Mouse (Mus musculus) MEL (cell line): Measurements from ENCODE around the gene Prcd. TPM values are rescaled to one million over a fixed set of nuclear protein-coding genes. Genes with fewer than 3 reads are reported as not detected.

ENCODE experiments used
- polyA plus RNA-seq, 2 experiments: library from polyadenylated mRNA; stranded (reverse) in 1 of 2; unstranded in 1 of 2; fragments of >175 nt in 1 of 2; fragments of >200 nt in 1 of 2; gene quantifications; 2 replicates each; pipeline versions ENCODE4 v1.2.1 to v1.2.4; 2012; ENCODE audit warnings: low replicate concordance in 2 of 2, low read depth in 1 of 2; ENCODE audit not compliant: insufficient read length in 2 of 2, insufficient read depth in 1 of 2, missing spikeins in 1 of 2
- total RNA-seq: library from RNA; depleted of rRNA; stranded (reverse); fragments of 300-350 nt; gene quantifications from 2 replicates; pipeline ENCODE4 v1.2.3, GENCODE M21; 2012; rRNA removed

Prcd gene
- total and polyA plus RNA-seq, 3 experiments: 44.4 to 72.2 TPM; not detected in 1

Other genes with a start within 250 kb of the Prcd start
- 4.6 and 7.5 TPM in 2 replicates for gene Rnf157, start 240.5 kb upstream of the Prcd start, total RNA-seq
- gene Rnf157, start 240.5 kb upstream of the Prcd start, polyA plus RNA-seq: 10 to 100 TPM in 1 of 2 experiments, not detected in 1; 10.9 TPM
- 56.8 and 66.2 TPM in 2 replicates for gene Ubald2, start 219.4 kb upstream of the Prcd start, total RNA-seq
- gene Ubald2, start 219.4 kb upstream of the Prcd start, polyA plus RNA-seq: 10 to 100 TPM in 1 of 2 experiments, not detected in 1; 77.7 TPM
- gene Qrich2, start 187.3 kb upstream of the Prcd start, total RNA-seq: not detected in 2 replicates
- under 1 TPM in 1 of 2 experiments, not detected in 1; 0.11 TPM for gene Qrich2, start 187.3 kb upstream of the Prcd start, polyA plus RNA-seq
- 142 and 155 TPM in 2 replicates for gene Prpsap1, start 159.3 kb upstream of the Prcd start, total RNA-seq
- 100 to 1,000 TPM in 1 of 2 experiments, not detected in 1; 112 TPM for gene Prpsap1, start 159.3 kb upstream of the Prcd start, polyA plus RNA-seq
- 77.5 and 127 TPM in 2 replicates for gene Sphk1, start 122.6 kb upstream of the Prcd start, total RNA-seq
- 10 to 100 TPM in 1 of 2 experiments, not detected in 1; 53.5 TPM for gene Sphk1, start 122.6 kb upstream of the Prcd start, polyA plus RNA-seq
- 22.9 and 31.1 TPM in 2 replicates for gene Ube2o, start 72.1 kb upstream of the Prcd start, total RNA-seq
- gene Ube2o, start 72.1 kb upstream of the Prcd start, polyA plus RNA-seq: 10 to 100 TPM in 1 of 2 experiments, not detected in 1; 42.8 TPM
- not detected in 2 replicates for gene Aanat, start 67.1 kb upstream of the Prcd start, total RNA-seq
- not detected for gene Aanat, start 67.1 kb upstream of the Prcd start, polyA plus RNA-seq
- gene Rhbdf2, start 26.5 kb upstream of the Prcd start, total RNA-seq: 6.4 and 7.7 TPM in 2 replicates
- gene Rhbdf2, start 26.5 kb upstream of the Prcd start, polyA plus RNA-seq: 10 to 100 TPM in 1 of 2 experiments, not detected in 1; 13.7 TPM
- gene Cygb, start 779 bp downstream of the Prcd start, total RNA-seq: 2.1 and 2.2 TPM in 2 replicates
- 1 to 10 TPM in 1 of 2 experiments, not detected in 1; 8.7 TPM for gene Cygb, start 779 bp downstream of the Prcd start, polyA plus RNA-seq
- not detected in 2 replicates for gene St6galnac1, start 122.0 kb downstream of the Prcd start, total RNA-seq
- gene St6galnac1, start 122.0 kb downstream of the Prcd start, polyA plus RNA-seq: not detected
- 2.7 and 2.9 TPM in 2 replicates for gene Mxra7, start 174.5 kb downstream of the Prcd start, total RNA-seq
- gene Mxra7, start 174.5 kb downstream of the Prcd start, polyA plus RNA-seq: 1 to 10 TPM in 1 of 2 experiments, not detected in 1; 9.3 TPM
- 63.9 and 69.9 TPM in 2 replicates for gene Mettl23, start 189.7 kb downstream of the Prcd start, total RNA-seq
- 10 to 100 TPM in 1 of 2 experiments, not detected in 1; 58.5 TPM for gene Mettl23, start 189.7 kb downstream of the Prcd start, polyA plus RNA-seq
- gene Jmjd6, start 189.9 kb downstream of the Prcd start, total RNA-seq: 159 and 175 TPM in 2 replicates
- gene Jmjd6, start 189.9 kb downstream of the Prcd start, polyA plus RNA-seq: 100 to 1,000 TPM in 1 of 2 experiments, not detected in 1; 192 TPM
- 25.7 and 36.3 TPM in 2 replicates for gene Mfsd11, start 198.9 kb downstream of the Prcd start, total RNA-seq
- gene Mfsd11, start 198.9 kb downstream of the Prcd start, polyA plus RNA-seq: 10 to 100 TPM in 1 of 2 experiments, not detected in 1; 25.4 TPM
- gene Srsf2, start 199.6 kb downstream of the Prcd start, total RNA-seq: 434 and 453 TPM in 2 replicates
- gene Srsf2, start 199.6 kb downstream of the Prcd start, polyA plus RNA-seq: 1,000 to 10,000 TPM in 1 of 2 experiments, 100 to 1,000 TPM in 1; 257 to 1,128 TPM